Mouse (Mus musculus) left cerebral cortex, adult 18-20 months (tissue): Measurements from ENCODE around the gene Dexi. TPM values are rescaled to one million over a fixed set of nuclear protein-coding genes. Genes with fewer than 3 reads are reported as not detected.
A peak's percentile ranks its signal among the peaks of the same experiment; 100 is the strongest.

Experiments used
- DNase-seq, 2 experiments: peaks; one replicate each; pipeline ENCODE4 v3.0.0; 2021 to 2022; ENCODE audit warnings: low spot score in 2 of 2, mixed read lengths in 1 of 2
- total RNA-seq, 2 experiments: library from RNA; stranded (reverse); gene quantifications; 2 replicates each; pipeline ENCODE4 v1.2.3; 2021

The Dexi gene
- total RNA-seq, 2 experiments from 2014 or later, result 64.4 to 69.2 TPM

DNA sequence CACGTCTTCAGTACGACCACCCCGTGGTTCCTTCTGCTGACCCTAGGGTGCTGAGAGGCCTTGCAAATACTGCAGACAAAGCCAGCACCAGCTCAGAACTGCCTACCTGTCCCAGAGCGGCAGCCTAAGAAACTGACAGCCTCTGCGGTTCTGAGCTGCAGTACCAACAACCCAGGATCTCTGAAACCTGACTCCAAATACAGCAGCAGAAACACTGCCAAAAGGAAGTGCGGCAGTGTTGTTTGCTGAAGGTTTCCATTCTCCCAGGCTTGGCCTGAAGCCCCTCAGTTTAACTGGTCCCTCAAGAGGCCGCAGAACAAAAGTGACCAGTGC, 1.3 kb downstream of the Dexi start:
- DNase-seq, result no peak

DNA sequence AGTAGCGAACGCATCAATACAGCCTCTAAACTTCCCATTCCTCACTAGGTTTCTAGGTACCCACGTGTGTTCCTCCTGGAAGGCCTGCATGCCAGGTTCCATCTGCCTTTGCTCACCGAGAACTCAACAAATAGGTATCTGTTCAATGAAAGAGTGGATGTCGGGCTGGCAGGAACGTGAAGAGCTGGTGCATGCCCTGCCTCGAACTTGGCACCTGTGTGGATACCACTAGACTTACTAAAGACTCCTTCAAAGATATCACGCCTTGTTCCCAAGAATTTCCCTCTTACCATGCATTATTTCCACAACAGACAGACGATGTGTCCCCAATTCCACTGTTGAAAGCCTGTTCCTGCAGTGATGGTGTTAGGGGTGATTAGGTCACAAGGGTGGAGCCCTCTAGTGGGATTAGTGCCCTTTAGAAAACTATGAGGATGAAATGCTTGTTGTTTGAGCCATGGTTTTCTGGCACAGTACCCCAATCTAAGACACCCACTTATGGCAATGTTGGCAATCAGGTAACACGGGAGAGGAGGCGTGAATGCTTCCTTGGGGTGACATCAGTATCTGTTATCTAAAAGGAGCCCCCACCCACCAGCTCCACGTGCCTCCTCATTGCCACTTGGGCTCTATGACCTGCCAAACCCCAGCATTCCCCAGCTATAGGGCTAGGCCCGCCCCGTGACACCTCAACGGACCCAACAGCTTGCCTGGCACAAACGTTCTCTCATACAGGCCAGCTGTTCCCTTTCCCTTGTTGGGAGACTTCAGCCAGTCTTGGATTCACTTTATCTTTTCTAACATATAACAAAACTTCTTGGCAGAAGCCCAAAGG, 1.9 kb downstream of the Dexi start:
- no peak for DNase-seq

DNA sequence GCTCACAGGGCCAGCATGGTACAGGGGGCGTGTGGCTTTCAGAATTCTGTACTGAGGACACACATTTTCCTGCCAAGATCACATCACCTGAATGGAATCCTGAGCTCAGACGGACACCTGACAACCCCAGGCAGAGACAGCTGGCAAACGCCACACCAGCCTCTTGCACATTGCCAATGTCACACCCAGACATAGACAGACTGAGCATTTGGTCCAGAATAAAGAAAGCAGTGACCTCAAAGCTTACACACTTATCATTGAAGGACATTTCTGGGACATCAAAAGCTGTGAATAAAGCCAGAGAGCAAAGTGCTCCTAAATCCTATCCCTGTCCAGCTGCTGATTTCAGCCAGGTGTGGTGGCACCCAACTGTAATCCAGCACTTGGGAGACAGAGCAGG, 5.9 kb downstream of the Dexi start:
- DNase-seq, result no peak

DNA sequence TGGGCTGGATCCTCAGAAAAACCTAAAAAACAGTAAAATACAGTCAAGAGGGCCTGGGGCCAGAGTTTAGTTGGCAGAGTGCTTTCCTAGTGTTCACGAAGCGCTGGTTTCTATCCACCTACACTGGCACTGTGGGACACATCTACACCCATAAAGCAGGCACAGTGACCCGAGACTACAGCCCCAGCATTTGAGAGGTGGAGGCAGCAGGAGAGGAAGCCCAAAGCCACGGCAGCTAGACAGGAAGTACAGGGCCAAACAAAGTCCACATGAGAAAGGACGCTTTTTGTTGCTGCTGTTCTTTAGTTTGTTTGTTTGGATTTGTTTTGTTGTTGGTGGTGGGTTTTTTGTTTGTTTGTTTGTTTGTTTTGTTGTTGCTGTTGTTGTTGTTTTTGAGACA, 6.5 kb downstream of the Dexi start:
- no peak for DNase-seq

DNA sequence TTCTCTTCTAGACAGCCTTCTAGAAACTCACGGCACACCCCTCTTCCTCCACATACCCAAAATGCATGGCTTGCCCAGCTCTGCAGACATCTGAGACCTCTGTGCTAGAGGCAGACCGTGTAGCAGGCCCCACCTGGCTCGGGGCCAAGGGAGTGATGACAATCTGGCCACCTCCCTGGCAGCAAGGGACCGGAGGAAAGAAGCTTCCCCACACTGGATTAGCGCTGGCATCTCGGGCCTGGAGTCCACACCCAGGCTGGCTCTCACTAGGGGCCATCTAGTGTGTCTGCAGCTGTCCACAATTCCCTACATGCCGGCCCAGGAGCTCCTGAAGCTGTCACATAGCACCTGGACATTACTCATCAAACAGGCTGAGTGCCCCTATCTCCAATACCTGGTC, 8.3 kb downstream of the Dexi start:
- no peak for DNase-seq

DNA sequence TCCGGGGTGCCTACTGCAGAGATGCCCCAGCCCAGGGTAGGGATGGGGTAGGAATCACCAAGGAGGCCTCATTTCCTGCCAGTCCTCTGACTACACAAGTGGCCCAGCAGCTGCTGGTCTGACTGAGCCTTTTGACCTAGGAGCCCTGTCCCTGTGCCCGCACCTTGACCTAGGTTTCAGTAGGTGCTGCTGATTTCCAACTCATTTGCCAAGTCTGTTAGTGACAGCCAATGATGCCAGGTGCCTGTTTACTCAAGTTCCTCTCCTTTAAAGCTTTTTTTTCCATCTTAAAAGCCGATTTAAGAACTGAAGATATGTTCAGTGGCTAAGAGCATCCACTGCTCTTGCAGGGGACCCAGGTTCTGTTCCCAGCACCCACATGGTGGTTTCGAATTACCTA, 9.1 kb downstream of the Dexi start:
- no peak for DNase-seq

DNA sequence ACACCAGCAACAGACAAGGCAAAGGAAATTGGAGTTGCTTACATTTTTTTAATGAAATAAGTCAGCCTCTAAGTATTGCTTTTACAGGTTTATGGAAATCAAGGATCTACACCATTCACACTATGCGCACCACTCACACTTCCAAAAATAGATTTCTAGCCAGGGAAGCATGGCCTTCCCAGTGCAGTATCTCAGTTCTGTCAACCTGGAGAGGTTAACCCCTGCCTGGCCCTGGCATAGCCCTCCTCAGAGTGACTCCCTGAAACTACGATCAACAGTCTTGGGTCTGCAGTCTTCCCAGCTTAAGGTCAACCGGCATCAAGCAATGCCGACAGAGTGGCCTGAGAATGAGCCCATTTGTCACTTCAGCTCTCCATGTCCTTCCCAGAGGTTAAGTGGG, 12.7 kb downstream of the Dexi start:
- DNase-seq, result no peak

DNA sequence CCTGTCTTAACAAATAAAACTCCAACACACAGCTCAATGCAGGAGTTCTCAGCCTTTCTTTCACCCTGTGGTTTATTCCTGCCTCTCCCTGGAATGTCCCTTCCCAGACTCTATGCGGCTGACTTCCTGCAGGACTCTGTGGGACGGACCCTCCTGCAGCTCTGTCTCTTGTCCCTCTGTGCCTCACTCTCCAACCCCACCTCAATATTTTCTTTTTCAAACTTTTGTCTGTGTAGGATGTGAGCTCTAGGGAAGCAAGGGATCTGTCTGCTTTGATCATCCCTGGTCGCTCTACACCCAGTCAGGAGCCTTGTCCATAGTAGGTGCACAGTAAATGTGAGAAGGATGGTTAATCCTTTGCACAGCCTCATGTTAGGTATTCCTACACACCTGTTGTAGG, 14.5 kb downstream of the Dexi start:
- no peak for DNase-seq

DNA sequence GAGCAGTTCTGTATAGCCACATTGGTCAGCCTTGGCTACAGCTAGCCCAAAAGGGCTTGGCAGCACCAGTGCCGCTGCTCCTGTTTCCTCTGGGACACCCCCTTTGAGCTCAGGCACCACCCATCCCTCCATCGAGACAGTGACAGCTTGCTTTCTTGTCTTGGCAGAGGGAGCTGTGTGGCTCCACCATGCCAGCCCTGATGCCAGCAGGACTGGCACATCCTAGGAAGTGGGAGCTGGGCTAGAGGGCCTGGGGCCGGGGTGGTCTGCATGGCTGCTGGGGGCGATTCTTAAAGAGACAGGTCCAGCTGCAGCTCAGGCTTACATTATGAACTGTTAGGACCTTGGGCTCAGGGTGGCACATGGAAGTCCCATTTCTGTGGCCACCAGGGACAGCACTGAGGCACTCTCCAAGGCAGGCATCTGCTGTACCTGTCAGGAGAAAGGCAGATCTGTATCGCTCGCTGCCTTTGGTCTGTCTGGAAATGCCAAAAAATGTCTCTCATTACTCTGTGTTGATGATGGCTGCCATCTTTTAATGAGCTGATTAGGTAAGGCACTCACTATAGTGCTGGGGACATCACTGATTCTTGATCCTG, 15.7 kb downstream of the Dexi start:
- DNase-seq, result no peak

DNA sequence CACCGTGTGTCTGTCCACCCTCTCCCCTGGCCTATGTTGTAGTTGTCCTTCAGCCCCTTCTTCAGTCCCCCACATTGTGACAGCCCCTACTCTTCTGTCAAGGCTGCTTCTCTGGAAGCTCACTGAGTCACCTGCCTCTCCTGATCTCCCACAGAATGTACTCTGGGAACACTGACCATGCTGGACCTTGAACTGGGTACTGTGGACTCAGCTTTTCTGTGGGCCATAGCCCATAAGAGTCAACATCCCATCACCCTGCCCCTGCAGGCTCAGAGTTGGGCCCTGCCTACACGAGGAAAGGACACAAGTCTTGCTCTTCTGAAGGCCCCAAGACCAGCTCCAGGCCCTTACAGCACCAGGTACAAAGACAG, 17.3 kb downstream of the Dexi start:
- DNase-seq, result no peak

DNA sequence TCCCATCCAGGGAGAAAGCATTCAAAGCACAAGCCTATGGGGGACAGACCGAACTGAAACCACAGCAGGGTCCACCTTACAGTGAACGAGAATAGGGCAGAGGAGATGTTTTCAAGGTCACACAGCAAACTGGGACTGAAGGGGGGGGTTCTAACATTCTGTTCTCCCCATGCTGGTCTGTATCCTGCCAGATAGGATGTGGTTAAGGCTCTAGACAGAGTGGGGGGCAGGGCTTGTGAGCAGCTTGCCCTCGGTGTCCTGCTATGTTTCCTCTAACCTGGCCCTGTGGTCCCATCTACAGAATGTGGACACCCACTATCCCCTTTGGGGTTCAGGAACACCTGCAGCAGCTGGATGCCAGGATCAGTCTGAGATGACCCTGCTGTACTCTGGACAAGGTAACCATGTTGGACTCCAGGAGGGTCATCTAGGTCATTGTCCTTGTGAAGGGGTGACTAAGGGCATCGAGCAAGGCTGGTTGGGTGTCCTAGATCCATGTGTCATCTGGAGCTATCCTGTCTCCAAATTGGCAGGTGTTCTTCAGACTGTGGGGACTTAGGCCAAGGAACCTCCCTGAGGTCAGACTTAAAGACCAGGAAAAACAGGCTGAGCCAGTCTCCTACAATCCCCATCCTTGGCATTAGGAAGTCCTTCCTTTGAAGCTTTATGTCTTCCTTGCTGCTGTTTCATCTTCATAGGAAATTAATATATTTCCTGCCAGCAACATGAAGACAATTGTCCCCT, 17.8 kb downstream of the Dexi start:
- DNase-seq, result no peak

DNA sequence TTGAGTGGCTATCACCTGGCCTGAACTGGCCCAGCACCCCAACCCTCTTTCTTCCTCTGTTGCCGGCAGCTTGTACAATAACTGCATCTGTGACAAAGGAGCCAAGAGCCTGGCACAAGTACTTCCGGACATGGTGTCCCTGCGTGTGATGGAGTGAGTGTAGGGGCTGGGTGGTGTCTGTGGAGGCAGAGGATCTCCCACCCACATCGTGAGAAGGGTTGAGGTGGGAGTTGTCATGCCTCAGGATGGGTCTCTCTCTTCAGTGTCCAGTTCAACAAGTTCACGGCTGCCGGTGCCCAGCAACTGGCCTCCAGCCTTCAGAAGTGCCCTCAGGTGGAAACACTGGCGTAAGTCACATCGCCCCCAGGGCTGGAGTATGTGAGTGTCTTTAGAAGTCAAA, 19.2 kb downstream of the Dexi start:
- no peak for DNase-seq

DNA sequence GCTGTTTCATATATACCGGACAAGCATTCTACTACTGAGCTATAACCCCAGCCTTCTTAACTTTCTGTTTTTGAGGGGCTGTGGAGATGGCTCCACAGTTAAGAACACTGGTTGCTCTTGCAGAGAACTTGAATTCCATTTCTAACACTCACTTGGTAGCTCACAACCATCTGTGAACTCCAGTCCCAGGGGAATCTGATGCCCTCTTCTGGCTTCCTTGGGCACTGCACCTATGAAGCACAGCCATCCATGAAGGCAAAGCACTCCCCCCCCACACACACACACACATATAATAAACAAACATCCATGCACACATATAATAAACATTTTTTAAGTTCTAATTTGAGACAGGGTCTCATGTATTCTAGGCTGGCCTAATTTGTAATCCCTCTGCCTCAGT, 20.0 kb downstream of the Dexi start:
- peak; percentile 66 to 79 for DNase-seq

DNA sequence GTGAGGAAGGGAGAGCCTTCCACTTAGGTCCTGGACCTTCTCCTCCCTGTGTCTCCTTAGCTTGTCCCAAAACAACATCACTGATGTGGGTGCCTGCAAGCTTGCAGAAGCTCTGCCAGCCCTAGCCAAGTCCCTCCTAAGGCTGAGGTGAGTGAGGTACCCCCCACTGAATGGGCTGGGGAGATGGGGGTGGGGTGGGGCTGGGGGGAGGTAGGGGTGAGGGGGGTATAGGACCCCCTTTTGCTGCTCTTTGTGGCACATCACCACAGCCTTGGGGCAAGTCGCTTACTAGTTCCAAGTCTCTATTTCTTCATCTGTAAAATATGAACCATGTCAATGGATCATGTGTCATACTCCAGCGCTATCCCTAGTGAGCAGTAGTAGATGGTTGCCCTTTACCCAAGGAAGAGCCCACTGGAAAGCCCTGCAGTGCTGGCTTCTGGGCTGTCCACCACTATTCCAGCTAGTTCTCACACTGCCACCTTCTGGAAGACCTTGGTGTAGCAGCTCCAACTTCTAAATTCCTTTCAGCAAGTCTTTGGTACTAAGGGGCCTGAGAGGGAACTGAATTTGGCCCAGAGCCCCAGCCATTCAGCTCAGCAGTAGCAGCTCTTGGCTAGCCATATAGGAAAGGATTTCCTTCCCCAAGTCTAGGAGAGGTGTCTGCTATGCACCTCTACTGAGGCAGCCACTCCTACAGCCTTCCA, 21.8 kb downstream of the Dexi start:
- DNase-seq, result peak; percentile 76 to 82

DNA sequence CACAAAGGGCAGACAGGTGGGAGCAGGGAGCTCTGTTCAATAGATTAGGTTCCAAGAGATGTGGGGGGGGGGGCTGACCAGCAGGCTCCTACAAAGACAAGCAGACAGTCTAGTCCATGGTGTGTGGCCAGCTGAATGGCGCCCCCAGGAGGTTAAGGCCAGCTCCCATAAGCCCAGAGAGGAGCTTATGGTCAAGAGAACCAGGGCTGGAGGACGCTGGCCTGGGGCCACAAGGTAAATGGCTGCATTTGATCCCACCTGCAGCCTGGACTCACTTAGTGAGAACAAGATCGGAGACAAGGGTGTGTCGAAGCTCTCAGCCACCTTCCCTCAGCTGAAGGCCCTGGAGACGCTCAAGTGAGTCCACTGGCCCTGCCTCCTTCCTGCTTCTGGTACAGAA, 24.8 kb downstream of the Dexi start:
- no peak for DNase-seq

DNA sequence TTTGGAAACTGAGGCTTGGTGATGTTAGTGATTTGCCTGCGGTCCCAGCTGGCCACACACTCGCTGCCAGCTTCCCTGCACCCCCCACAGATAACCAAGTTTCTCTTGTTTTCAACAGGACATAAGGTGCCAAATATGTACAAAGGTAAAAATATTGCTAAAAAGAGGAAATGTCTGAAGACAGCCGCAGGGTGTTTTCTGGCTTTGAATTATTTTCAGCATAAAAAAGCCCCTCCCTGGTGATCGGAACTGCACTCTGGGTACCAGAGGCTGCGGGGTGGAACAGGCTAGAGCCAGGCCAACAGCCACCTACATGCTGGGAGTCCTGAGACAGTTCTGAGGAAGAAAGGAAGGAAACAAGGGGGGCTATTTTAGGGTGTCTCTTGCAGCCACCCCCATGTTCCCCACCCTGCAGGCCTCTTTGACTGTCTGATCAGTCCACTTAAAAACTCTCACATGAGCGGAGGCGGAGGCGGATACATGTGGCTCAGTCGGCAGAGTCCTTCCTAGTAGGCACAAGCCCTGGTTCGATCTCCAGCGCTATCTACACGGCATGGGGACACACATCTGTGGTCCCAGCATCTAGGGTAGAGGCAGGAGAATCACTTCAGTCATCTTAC, 26.8 kb downstream of the Dexi start:
- no peak for DNase-seq

DNA sequence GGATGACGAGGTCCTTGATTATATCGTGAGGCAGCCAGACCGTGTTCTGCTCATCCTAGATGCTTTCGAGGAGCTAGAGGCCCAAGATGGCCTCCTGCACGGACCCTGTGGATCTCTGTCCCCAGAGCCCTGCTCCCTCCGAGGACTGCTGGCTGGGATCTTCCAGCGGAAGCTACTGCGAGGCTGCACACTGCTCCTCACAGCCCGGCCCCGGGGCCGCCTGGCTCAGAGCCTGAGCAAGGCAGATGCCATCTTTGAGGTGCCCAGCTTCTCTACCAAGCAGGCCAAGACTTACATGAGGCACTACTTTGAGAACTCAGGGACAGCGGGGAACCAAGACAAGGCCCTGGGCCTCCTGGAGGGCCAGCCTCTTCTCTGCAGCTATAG, 31.7 kb downstream of the Dexi start:
- DNase-seq, result no peak

DNA sequence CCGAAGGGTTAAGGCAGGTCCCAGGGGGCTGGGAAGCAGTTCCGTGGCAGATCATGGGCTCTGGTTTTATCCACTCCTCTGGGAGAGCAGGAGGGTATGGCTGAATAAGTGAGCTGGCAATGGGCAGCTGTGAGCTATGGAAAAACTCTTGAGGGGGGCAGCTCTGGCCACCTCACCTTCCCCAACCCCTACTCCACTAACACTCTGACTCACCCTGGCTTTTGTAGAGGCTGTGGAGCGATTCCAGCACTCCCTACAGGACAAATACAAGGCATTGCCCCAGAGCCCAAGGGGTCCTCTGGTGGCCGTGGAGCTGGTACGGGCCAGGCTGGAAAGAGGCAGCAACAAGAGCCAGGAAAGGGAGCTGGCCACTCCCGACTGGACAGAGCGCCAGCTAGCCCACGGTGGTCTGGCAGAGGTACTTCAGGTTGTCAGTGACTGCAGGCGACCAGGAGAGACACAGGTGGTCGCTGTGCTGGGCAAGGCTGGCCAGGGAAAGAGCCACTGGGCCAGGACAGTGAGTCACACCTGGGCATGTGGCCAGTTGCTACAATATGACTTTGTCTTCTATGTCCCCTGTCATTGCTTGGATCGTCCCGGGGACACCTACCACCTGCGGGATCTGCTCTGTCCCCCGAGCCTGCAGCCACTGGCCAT, 32.2 kb downstream of the Dexi start:
- no peak for DNase-seq

DNA sequence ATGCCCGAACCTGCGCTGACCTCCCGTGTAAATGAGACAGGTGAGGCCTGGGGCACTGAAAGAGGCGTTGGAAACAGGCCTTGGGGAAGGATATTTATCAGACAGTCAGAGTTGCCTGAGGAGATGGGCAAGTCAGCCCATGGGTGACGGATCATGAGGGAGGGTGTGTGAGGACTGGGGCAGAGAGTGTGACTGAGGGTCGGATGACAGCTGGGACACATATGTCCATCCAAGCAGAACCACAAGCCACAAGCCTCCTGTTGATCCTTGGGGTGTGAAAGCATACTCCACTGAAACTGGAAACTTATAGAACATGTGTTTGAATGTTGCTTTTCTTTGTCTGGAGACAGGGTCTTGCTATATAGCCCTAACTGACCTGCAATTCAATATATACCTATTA, 34.2 kb downstream of the Dexi start:
- DNase-seq, result no peak

DNA sequence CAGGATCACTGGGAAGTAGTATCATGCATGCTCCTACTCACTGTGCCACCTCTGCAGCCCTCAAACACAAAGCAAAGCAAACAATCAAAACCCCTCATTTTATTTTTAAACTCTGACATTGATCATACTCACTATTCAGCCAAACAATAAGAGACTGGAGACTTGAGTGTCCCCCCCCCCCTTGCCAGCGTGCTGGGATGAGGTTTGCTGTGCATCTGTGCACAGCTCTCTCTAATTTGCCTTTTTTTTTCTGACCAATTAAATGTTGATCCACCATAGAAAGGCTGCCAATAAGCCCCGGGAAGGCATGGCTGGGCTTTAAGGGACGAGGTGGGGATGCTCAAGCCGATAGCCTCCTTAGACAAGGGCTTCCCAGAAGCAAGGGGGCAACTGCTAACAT, 35.4 kb downstream of the Dexi start:
- no peak for DNase-seq

DNA sequence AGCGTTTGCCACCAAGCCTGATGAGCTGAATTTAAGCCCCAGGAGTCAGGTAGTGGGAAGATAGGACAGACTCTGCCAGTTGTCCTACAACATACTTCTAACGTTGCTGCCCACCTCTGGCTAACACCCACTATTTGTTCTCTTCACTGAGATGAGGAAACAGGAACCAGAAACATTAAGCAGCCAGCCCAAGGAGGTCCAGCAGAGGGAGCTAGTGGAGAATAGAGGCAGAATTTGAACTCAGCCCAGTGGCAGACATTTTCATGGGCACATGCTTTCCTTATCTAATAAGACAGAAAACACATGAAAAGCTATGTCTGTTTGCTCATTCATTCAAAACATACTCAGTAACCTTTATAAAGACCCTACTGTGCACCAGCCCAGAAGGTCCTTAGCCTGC, 39.8 kb downstream of the Dexi start:
- DNase-seq, result no peak
